Mouse (Mus musculus) heart, postnatal 4 days (tissue): ENCODE results near the gene Donson. TPM values are rescaled to one million over a fixed set of nuclear protein-coding genes. Genes with fewer than 3 reads are reported as not detected.

Source experiments
- DNase-seq: peaks from one replicate; pipeline ENCODE4 v3.0.0; 2021
- total RNA-seq, 2 experiments: library from RNA; stranded (reverse); gene quantifications; 2 replicates each; pipeline ENCODE4 v1.2.3; 2021

Gene Donson
- 10 to 100 TPM; 15.5 to 15.7 TPM for total RNA-seq

- DNase-seq, result peak; percentile 96
Measured at GRCm38 (mm10) chr16:91688619-91689334, at the start of gene Donson. TSS of gene Donson (minus strand) at chr16:91688770.

GRCm38 (mm10) chr16:91736046-91736816, 47.7 kb upstream of the Donson start:
- no peak for DNase-seq

- DNase-seq, result no peak
Measured at GRCm38 (mm10) chr16:91734771-91735170, 46.2 kb upstream of the Donson start.

GRCm38 (mm10) chr16:91732816-91733215, 44.2 kb upstream of the Donson start:
- DNase-seq, result no peak

GRCm38 (mm10) chr16:91730446-91730845, 41.9 kb upstream of the Donson start:
- no peak for DNase-seq

GRCm38 (mm10) chr16:91729821-91730441, 41.4 kb upstream of the Donson start:
- peak; percentile 62 for DNase-seq

- peak; percentile 98 for DNase-seq
Measured at GRCm38 (mm10) chr16:91729066-91729482, 40.5 kb upstream of the Donson start, which contains the start of gene Itsn1. TSS of gene Itsn1 (plus strand) at chr16:91729281.

- DNase-seq, result peak; percentile 98
Measured at GRCm38 (mm10) chr16:91728123-91729065, 39.8 kb upstream of the Donson start, which contains the start of gene Cryzl1. TSS of gene Cryzl1 (minus strand) at chr16:91728975.

GRCm38 (mm10) chr16:91727433-91727832, 38.9 kb upstream of the Donson start:
- DNase-seq, result no peak

GRCm38 (mm10) chr16:91724247-91724646, 35.7 kb upstream of the Donson start:
- DNase-seq, result peak; percentile 64

- no peak for DNase-seq
Measured at GRCm38 (mm10) chr16:91717399-91717798, 28.8 kb upstream of the Donson start.

GRCm38 (mm10) chr16:91716927-91717349, 28.4 kb upstream of the Donson start:
- peak; percentile 41 for DNase-seq

- no peak for DNase-seq
Measured at GRCm38 (mm10) chr16:91710241-91710640, 21.7 kb upstream of the Donson start.

- peak; percentile 19 for DNase-seq
Measured at GRCm38 (mm10) chr16:91704603-91705340, 16.2 kb upstream of the Donson start.

- no peak for DNase-seq
Measured at GRCm38 (mm10) chr16:91702771-91703188, 14.2 kb upstream of the Donson start.

GRCm38 (mm10) chr16:91701908-91702307, 13.3 kb upstream of the Donson start:
- DNase-seq, result no peak

GRCm38 (mm10) chr16:91698995-91699394, 10.4 kb upstream of the Donson start:
- no peak for DNase-seq

- DNase-seq, result no peak
Measured at GRCm38 (mm10) chr16:91695108-91695755, 6.7 kb upstream of the Donson start.

- DNase-seq, result peak; percentile 89
Measured at GRCm38 (mm10) chr16:91694455-91695084, 6.0 kb upstream of the Donson start.

- DNase-seq, result no peak
Measured at GRCm38 (mm10) chr16:91689791-91690190, 1.2 kb upstream of the Donson start.
